Mouse (Mus musculus) neural tube, embryonic 12.5 days (tissue): ENCODE measurements around the gene Rapgef6. TPM values are rescaled to one million over a fixed set of nuclear protein-coding genes. Genes with fewer than 3 reads are reported as not detected.

ENCODE experiments used
- ATAC-seq: fragments of 200-750 bp; cut with Nextera tagmentation; 2 replicates; pipeline ENCODE4 v1.8.0; 2017; ENCODE audit warnings: low read depth, mild to moderate bottlenecking, moderate TSS enrichment, moderate library complexity; ENCODE audit not compliant: low FRiP score
- H3K27ac ChIP-seq: fragments of 300-500 bp; sonication (generic); 2 replicates; pipeline ENCODE4 v1.5.1; 2016
- H3K27me3 ChIP-seq: fragments of 300-500 bp; sonication (generic); replicated peaks from 2 replicates; pipeline ENCODE4 v1.6.1; 2016; ENCODE audit warnings: mild to moderate bottlenecking
- H3K36me3 ChIP-seq: fragments of 300-500 bp; sonication (generic); 2 replicates; pipeline ENCODE4 v1.6.1; 2016; ENCODE audit warnings: mild to moderate bottlenecking
- H3K4me1 ChIP-seq: fragments of 300-500 bp; sonication (generic); 2 replicates; pipeline ENCODE4 v1.6.1; 2016
- H3K4me2 ChIP-seq: fragments of 300-500 bp; sonication (generic); replicated peaks from 2 replicates; pipeline ENCODE4 v1.6.1; 2016; ENCODE audit warnings: mild to moderate bottlenecking
- H3K4me3 ChIP-seq: fragments of 300-500 bp; sonication (generic); 2 replicates; pipeline ENCODE4 v1.5.1; 2016
- H3K9ac ChIP-seq: fragments of 300-500 bp; sonication (generic); 2 replicates; pipeline ENCODE4 v1.6.1; 2016; ENCODE audit warnings: mild to moderate bottlenecking
- H3K9me3 ChIP-seq: fragments of 300-500 bp; sonication (generic); 2 replicates; pipeline ENCODE4 v1.6.1; 2016; ENCODE audit warnings: mild to moderate bottlenecking
- WGBS: fragments of 180-500 bp; shearing (Covaris S2); methylation state at CpG from one replicate; pipeline ENCODE4 v1.1.7; 2016; 5-methylcytosine and 5-hydroxymethylcytosine counted together
- polyA plus RNA-seq: library from polyadenylated mRNA; unstranded; fragments of >200 nt; fragmentation: Nextera tagmentation; extraction: Ambion mirVana; gene quantifications from 2 replicates; pipeline ENCODE4 v1.2.1, GENCODE M21; 2016

Gene Rapgef6
- polyA plus RNA-seq, 1 experiment from 2014 or later, result 43.7 TPM

DNA sequence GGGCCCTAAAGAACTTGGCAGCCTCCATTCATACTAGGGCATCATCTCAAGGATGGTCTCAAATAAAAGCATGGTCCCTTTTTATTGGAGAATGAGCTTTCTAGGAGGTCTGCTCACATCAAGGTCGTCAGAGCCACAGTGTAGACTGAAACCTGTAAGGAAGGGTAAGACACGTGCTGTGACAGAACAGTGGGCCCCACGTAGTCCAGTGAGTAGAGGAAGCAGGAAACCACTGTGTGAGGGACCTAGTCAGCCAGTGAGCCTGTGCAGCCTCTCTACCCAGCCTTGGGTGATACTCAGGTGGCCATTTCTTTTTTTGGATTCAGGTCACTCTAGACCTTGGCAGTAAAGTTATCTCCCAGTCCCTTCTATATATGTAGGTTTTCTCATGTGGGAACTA, 177.3 kb downstream of the Rapgef6 start:
- H3K9me3 ChIP-seq, result no peaks in the 10 kb centered on the region
- no peaks in the 10 kb centered on the region for H3K27me3 ChIP-seq
- no peak overlapping the region for H3K4me3 ChIP-seq
- no peak for ATAC-seq
- no peaks in the 10 kb centered on the region for H3K4me1 ChIP-seq
- no peak overlapping the region for H3K9ac ChIP-seq
- 84% methylated on average over 3 of the region's 3 CpGs for WGBS
- H3K4me2 ChIP-seq, result no peak overlapping the region
- H3K27ac ChIP-seq, result no peak overlapping the region
- H3K36me3 ChIP-seq, result peaks cover 24% of the 10 kb centered on the region

GRCm38 (mm10) chr11:54701848-54702247, 179.2 kb downstream of the Rapgef6 start:
- 96% methylated on average over 8 of the region's 8 CpGs for WGBS
- H3K4me1 ChIP-seq, result no peaks in the 10 kb centered on the region
- H3K4me2 ChIP-seq, result no peak overlapping the region
- no peak for ATAC-seq
- no peaks in the 10 kb centered on the region for H3K9me3 ChIP-seq
- H3K4me3 ChIP-seq, result no peak overlapping the region
- H3K36me3 ChIP-seq, result peaks cover 7% of the 10 kb centered on the region
- no peak overlapping the region for H3K9ac ChIP-seq
- H3K27ac ChIP-seq, result no peak overlapping the region
- H3K27me3 ChIP-seq, result no peaks in the 10 kb centered on the region

GRCm38 (mm10) chr11:54703306-54703705, 180.7 kb downstream of the Rapgef6 start:
- Histone ChIP-seq H3K27ac (no peak overlapping the region), H3K36me3 (no peaks in the 10 kb centered on the region), H3K4me3 (no peak overlapping the region), H3K9me3 (no peaks in the 10 kb centered on the region), H3K4me2 (no peak overlapping the region), H3K4me1 (no peaks in the 10 kb centered on the region), H3K9ac (no peak overlapping the region), H3K27me3 (no peaks in the 10 kb centered on the region)
- whole genome bisulfite sequencing, result 39% methylated on average over 4 of the region's 4 CpGs
- no peak for ATAC-seq

- Histone ChIP-seq H3K4me1 (no peaks in the 10 kb centered on the region), H3K4me2 (no peak overlapping the region), H3K4me3 (no peak overlapping the region), H3K9ac (no peak overlapping the region), H3K36me3 (peaks cover 9% of the 10 kb centered on the region; the same call in 1 of the 2 replicates), H3K27me3 (no peaks in the 10 kb centered on the region), H3K27ac (no peak overlapping the region), H3K9me3 (no peaks in the 10 kb centered on the region)
- 86% methylated on average over 2 of the region's 2 CpGs for WGBS
- no peak for ATAC-seq
Measured at GRCm38 (mm10) chr11:54708153-54708552, 185.5 kb downstream of the Rapgef6 start.

DNA sequence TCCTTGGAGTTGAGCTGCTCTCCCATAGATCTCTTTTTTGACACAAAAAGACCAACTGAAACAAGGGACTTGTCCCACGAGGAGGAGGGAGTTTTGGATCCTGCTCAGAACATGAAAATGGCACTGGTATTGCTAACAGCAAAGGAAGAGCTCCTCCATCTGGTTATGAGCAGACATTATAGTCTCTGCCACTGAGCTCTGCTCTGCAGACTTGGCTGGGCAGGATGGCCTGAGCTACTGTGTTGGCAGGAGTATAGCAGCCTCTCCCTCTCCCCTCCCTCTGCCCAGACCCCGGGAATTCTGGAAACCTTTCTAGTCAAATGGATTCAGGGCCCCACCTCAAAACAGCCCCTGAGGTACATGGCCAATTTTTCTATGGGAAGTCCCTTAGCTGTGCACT, 187.0 kb downstream of the Rapgef6 start:
- H3K4me2 ChIP-seq, result no peak overlapping the region
- no peak for ATAC-seq
- 73% methylated on average over 2 of the region's 2 CpGs for WGBS
- H3K4me3 ChIP-seq, result no peak overlapping the region
- H3K27ac ChIP-seq, result no peak overlapping the region
- no peaks in the 10 kb centered on the region for H3K9me3 ChIP-seq
- no peak overlapping the region for H3K9ac ChIP-seq
- H3K4me1 ChIP-seq, result no peaks in the 10 kb centered on the region
- peaks cover 13% of the 10 kb centered on the region; the same call in 1 of the 2 replicates for H3K36me3 ChIP-seq
- no peaks in the 10 kb centered on the region for H3K27me3 ChIP-seq

- Histone ChIP-seq H3K9me3 (no peaks in the 10 kb centered on the region), H3K36me3 (peaks cover 16% of the 10 kb centered on the region), H3K4me3 (no peak overlapping the region), H3K4me1 (no peaks in the 10 kb centered on the region), H3K4me2 (no peak overlapping the region), H3K27me3 (no peaks in the 10 kb centered on the region), H3K9ac (no peak overlapping the region), H3K27ac (no peak overlapping the region)
- 91% methylated on average over 4 of the region's 4 CpGs for WGBS
- ATAC-seq, result no peak
Measured at GRCm38 (mm10) chr11:54710512-54711293, 188.1 kb downstream of the Rapgef6 start.

GRCm38 (mm10) chr11:54712849-54713248, 190.2 kb downstream of the Rapgef6 start:
- no peak overlapping the region for H3K27ac ChIP-seq
- no peak overlapping the region for H3K4me3 ChIP-seq
- no peaks in the 10 kb centered on the region for H3K9me3 ChIP-seq
- no peak overlapping the region for H3K4me2 ChIP-seq
- H3K9ac ChIP-seq, result no peak overlapping the region
- peaks cover 36% of the 10 kb centered on the region for H3K36me3 ChIP-seq
- no peaks in the 10 kb centered on the region for H3K27me3 ChIP-seq
- no peak for ATAC-seq
- H3K4me1 ChIP-seq, result no peaks in the 10 kb centered on the region
- 90% methylated on average over 2 of the region's 2 CpGs for WGBS

GRCm38 (mm10) chr11:54717893-54718292, 195.2 kb downstream of the Rapgef6 start:
- no peaks in the 10 kb centered on the region for H3K27me3 ChIP-seq
- 84% methylated on average over 3 of the region's 3 CpGs for whole genome bisulfite sequencing
- no peak overlapping the region for H3K4me3 ChIP-seq
- no peak overlapping the region for H3K9ac ChIP-seq
- H3K4me1 ChIP-seq, result 0 out of 2 replicates have a peak, but pooled peaks cover 8% of the 10 kb centered on the region
- peaks cover 71% of the 10 kb centered on the region for H3K36me3 ChIP-seq
- H3K9me3 ChIP-seq, result no peaks in the 10 kb centered on the region
- H3K27ac ChIP-seq, result no peak overlapping the region
- H3K4me2 ChIP-seq, result no peak overlapping the region
- no peak for ATAC-seq

DNA sequence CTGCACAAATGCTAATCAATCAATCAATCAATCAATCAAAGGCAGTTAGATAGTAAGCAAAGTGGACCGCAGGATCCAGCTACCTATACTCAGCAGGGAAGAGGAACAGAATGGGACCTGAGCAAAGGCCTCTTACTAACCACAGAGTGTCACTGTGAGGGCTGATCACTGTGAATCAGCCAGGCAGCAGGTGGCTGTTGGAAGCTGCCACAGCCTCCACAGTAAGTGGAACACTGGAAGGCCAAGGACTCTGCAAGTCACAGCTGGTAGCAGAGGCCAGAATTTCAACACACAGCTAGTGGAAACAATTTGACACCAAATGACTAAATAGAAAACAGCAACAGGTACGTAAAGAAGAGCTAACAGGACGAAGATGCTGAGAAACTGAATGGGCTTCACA, 196.0 kb downstream of the Rapgef6 start:
- H3K9me3 ChIP-seq, result no peaks in the 10 kb centered on the region
- ATAC-seq, result no peak
- 92% methylated on average over 3 of the region's 3 CpGs for WGBS

GRCm38 (mm10) chr11:54722057-54722456, 199.4 kb downstream of the Rapgef6 start:
- WGBS, result 91% methylated on average over 6 of the region's 6 CpGs
- Histone ChIP-seq H3K27me3 (no peaks in the 10 kb centered on the region), H3K9ac (no peak overlapping the region), H3K9me3 (no peaks in the 10 kb centered on the region), H3K36me3 (peaks cover 68% of the 10 kb centered on the region), H3K27ac (no peak overlapping the region), H3K4me3 (no peak overlapping the region), H3K4me2 (no peak overlapping the region), H3K4me1 (peaks cover 11% of the 10 kb centered on the region; the same call in 1 of the 2 replicates)
- no peak for ATAC-seq

More for the DNA sequence above, 196.0 kb downstream of the Rapgef6 start:
- Histone ChIP-seq H3K27me3 (no peaks in the 10 kb centered on the region), H3K4me2 (no peak overlapping the region), H3K27ac (no peak overlapping the region), H3K4me3 (no peak overlapping the region), H3K36me3 (peaks cover 77% of the 10 kb centered on the region), H3K4me1 (0 out of 2 replicates have a peak, but pooled peaks cover 8% of the 10 kb centered on the region), H3K9ac (no peak overlapping the region)

DNA sequence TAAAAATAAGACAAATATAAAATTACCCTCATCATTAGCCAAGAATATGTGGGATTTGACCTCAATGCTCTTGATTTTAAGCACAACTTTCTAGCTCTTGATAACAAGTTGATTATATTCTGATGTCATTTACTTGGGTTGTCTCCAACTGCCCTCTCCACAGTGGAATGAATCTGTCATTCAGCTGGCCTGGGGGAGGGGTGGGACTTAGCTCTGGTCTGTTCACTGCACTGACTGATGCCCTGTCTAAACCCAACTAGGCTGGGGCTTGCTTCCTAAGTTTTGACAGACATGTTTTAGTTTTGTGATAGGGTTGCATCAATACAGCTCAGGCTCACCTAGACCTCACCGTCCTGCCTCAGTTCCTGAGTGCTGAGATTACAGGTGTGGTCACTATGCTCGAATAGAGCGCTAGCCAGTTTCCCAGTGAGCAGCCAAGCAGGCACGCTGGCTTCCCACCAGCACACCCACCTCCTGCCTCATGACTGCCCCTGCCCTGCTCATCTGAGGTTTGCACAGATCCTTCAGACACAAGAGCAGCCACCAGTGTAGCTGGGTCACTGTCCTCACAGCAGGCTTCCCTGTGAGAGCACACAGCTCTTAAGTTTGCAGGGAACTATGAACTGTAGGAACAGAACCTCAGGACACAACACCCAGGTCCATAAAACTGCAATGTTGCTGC, 201.8 kb downstream of the Rapgef6 start:
- no peaks in the 10 kb centered on the region for H3K9me3 ChIP-seq
- H3K4me1 ChIP-seq, result peaks cover 4% of the 10 kb centered on the region; the same call in 1 of the 2 replicates
- H3K4me2 ChIP-seq, result no peak overlapping the region
- H3K27ac ChIP-seq, result no peak overlapping the region
- no peaks in the 10 kb centered on the region for H3K27me3 ChIP-seq
- WGBS, result 92% methylated on average over 4 of the region's 4 CpGs
- H3K9ac ChIP-seq, result no peak overlapping the region
- no peak for ATAC-seq
- H3K36me3 ChIP-seq, result peaks cover 52% of the 10 kb centered on the region
- H3K4me3 ChIP-seq, result no peak overlapping the region

- H3K27me3 ChIP-seq, result no peaks in the 10 kb centered on the region
- no peak overlapping the region for H3K9ac ChIP-seq
- H3K4me2 ChIP-seq, result no peak overlapping the region
- ATAC-seq, result no peak
- H3K36me3 ChIP-seq, result peaks cover 35% of the 10 kb centered on the region
- WGBS, result 92% methylated on average over 3 of the region's 3 CpGs
- H3K27ac ChIP-seq, result no peak overlapping the region
- no peaks in the 10 kb centered on the region for H3K9me3 ChIP-seq
- H3K4me1 ChIP-seq, result peaks cover 4% of the 10 kb centered on the region; the same call in 1 of the 2 replicates
- no peak overlapping the region for H3K4me3 ChIP-seq
Measured at GRCm38 (mm10) chr11:54726571-54727062, 204.0 kb downstream of the Rapgef6 start.
